Mouse (Mus musculus) cerebellum, adult 11-12 months (tissue): ENCODE results near the gene Psmb3.
A peak's percentile ranks its signal among the peaks of the same experiment; 100 is the strongest.

ENCODE experiments used
- DNase-seq: peaks from one replicate; pipeline ENCODE4 v3.0.0; 2022

Psmb3 gene

GRCm38 (mm10) chr11:97669268-97669667 is 33.9 kb upstream of the Psmb3 start:
- peak; percentile 42 for DNase-seq

DNA sequence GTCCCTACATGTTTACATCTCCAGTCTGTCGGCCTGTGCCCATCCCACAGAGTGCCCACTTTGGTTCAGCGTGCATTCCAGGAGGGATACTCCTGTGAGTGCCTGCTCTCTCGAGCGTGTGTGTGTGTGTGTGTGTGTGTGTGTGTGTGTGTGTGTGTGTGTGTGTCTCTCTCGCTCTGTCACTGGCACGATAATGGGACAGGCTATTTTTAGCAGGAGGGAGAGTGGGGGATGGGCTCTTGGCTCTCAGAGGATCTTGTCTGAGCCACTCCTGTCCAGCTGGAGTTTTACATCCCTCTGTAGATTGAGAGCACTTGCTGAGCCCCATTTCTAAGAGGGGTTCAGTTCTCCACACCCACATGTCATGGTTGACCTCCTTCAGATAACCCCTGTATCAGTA is 33.4 kb upstream of the Psmb3 start:
- peak; percentile 55 for DNase-seq

GRCm38 (mm10) chr11:97670234-97671176 is 32.7 kb upstream of the Psmb3 start:
- peak; percentile 33 for DNase-seq

GRCm38 (mm10) chr11:97671177-97671527 is 32.0 kb upstream of the Psmb3 start:
- DNase-seq = no peak

DNA sequence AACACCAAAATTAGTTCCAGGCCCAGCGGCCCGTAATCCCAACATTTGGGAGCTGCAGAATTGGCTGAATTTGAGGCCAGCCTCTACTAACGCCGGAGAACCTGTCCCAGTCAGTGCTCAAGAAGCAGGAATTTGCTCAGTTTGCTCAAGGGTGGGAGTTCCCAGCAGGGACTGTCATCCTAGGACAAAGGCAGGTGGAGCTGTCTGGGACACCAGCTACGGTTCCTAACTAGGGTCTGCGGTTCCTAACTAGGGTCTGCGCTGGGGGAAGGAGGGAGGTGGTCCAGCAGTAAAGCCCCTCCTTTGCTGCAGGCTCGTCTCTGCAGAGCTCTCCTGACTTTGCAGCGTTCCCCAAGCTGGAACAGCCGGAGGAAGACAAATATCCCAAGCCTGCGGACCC is 30.1 kb upstream of the Psmb3 start:
- DNase-seq = no peak

DNA sequence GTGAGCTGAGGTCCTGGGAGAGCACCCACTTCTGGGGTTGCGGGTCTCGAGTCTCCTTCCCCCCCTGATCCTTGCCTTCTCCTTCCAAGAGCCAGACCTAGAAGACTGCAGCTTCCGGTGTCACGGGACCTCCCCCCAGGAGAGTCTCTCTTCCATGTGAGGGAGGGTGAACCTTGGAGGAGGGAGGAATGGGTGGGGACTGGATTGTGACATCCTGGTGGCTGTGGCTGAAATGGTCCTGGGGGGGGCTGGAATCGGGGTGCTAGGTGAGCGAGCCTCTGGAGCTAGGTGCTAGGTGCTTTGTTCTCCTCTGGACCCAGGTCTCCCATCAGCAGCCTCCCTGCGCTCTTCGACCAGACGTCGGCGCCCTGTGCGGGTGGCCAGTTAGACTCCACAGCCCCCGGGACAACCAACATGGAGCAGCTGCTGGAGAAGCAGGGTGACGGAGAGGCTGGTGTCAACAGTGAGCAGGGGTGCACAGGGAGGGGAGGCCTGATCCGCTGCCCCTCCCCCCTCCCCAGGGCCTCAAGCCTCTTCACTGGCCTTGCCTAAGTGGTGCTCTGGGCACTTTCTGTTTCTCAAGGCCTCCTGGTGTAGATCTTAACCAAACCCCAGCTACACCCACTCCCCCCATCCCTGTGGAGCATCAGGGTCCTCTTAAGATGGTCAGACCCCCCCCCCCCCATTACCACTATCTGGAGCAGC is 27.0 kb upstream of the Psmb3 start:
- DNase-seq = no peak

DNA sequence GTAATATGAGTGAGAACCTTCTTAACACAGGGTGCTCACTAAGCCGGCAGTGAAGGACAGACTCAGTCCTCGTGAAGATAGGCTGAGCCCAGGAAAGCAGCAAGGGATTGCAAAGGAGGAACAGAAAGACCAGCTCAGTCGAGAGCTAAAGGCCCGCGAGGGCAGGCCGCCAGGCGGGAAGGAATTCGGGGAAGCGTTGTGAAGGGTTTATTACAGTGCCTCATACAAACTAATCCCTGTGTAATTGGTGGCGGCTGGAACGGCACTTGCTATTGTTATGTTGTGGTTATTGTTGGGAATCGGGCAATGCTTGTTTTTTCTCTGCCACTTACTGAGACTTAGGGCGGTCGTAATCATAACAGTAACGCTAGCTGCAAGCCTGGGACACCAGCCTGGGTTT is 25.8 kb upstream of the Psmb3 start:
- no peak for DNase-seq

DNA sequence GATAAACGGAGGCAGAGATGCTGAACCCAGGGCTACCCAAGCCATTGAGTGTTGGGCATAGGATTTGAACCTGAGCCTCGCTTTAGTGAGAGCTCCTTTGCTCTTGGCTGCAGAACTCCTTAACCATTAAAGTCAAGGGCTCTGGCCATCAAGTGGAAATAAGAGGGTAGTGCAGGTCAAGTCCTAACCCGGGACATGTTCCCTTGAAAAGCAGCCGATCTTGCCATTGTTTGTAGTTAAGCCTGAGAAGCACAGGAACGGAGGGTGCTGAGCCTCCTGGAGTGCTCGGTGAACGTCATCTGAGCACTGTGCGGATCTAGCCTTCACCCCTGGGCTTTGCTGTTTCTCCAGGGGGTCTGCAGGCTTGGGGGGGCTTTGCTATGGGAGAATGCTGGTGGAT is 25.4 kb upstream of the Psmb3 start:
- no peak for DNase-seq

- no peak for DNase-seq
Observed at GRCm38 (mm10) chr11:97678301-97678700, 24.9 kb upstream of the Psmb3 start.

- DNase-seq = no peak
Observed at GRCm38 (mm10) chr11:97680430-97680829, 22.8 kb upstream of the Psmb3 start.

DNA sequence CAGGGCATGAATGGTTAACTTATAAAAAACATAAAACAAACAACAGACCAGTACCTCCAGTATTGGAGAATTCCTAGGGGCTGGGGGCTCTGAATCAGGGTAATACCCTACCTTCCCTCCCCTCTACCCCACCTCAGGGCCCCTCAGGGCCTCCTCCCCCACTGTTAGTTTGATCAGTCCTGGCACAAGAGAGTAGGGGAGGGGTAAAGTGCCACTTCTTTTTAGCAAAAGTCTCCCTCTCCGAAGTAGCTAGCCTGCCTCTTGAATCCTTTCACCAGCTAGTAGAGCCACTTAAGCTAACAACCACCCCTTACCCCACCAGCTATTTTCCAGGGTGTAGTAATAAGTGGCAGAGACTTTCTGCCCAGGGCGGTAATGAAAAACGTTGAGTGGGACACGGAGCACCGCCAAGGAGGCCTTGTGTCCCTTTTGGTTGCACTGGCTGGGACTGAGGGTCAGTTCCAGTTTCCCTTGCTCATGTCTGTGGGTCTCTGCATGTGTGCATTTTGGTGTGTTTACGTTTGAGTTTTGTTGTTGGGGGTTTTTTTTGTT is 20.6 kb upstream of the Psmb3 start:
- no peak for DNase-seq

DNA sequence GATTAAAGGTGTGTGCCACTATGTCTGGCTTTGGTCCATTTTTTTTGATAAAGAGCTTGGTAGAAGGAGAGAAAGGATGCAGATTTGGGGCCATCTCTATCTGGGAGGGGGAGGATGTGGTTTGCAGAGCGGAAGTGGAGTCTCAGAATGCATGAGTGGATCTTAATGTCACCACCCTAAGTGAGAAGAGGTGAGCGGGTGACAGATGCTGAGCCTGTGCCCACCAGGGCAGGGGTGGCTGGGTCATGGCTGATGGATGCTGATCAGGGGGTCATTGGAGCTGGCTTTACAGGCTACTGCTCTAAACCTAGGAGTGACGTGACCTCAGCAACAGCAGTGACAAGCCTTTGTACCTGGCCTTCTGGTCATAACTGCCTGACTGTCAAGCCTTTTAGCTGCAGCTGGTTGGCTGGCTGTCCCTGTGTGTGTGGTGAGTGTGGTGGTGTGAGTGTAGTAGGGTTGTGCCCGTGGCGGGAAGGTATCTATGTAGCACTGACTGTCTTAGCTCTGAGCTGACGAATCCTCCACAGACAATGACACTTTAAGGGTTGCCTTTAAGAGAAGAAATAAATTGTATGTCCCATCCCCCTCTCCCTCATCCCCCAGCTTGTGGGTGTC is 19.0 kb upstream of the Psmb3 start:
- DNase-seq = no peak

DNA sequence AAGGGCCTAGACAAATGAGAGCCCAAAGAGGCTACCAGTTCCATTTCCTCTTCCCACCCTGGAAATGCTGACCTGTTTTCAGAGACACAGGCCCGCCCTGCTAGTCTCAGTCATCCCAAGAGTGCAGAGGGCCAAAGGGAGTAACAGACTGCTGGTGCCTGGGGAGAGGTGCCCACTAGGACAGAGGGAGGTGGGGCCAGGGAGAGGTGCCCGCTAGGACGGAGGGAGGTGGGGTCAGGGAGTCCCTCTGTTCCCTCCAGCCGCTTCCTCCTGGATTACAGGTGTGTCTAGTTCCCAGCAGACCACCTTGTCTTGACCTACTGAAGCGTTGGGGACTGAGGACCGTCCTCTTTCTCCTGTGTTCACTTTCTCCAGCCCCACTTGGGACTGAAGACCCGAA is 18.4 kb upstream of the Psmb3 start:
- DNase-seq = no peak

DNA sequence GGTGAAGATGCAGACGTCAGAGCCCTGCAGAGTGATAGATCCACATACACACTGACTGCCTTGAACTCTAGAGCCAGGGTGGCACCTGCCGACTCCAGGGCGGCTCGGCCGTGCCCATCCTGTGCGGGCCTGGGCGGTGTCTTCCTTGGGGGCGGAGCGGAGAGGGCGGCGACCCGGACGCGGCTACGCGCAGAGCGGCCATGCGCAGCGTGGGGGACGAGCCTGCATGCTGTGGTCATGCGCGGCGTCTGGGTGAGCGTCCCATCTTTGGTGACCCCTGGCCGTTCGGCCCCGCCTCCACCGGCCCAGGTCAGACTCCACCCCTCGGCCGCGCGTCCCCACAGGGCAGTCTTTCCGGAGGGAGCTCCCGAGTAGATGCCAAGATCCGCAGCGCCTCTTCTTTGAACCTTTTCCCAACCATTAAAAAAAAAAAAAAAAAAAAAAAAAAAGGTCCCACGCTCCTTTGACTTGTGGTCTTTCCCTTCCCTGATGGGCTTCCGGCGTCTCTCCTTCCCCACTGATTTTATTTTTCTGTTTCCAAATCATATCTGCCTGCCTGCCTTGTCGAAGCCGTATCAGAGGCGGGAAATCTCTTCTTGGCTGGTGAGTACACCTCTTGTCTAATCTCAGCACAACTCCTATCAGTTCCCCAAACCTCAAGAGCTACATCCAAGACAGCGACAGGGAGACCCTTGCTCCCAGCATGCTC is 17.4 kb upstream of the Psmb3 start, which contains the start of gene Cisd3:
TSS of gene Cisd3 (plus strand) at position 214 of the 709 bp plus-strand sequence.
- DNase-seq = peak; percentile 95

DNA sequence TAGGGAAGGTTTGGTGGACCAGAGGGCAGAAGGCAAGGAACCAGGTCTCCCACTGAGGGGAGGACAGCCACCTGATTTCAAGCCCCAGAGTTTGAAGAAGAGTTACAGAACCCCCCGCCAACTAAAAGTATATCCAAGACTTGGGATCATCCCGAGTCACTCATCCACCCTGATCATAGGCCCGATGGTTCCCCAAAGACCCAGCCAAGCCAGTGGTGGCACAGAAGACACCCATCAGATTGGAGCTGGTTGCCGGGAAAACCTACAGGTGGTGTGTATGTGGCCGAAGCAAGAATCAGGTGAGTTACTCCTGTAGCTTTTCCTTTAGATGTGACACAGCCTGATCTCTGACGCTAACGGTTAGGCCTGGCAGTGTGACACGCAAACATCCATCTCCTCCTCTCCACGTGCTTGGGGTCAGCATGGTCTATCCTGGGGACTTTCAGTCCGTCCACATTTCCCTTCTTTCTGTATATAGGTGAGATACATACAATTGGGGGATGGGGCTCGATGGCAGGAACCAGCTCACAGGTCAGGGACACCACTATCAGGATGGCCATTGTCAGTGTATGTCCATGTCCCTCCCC is 16.8 kb upstream of the Psmb3 start:
- DNase-seq = no peak

DNA sequence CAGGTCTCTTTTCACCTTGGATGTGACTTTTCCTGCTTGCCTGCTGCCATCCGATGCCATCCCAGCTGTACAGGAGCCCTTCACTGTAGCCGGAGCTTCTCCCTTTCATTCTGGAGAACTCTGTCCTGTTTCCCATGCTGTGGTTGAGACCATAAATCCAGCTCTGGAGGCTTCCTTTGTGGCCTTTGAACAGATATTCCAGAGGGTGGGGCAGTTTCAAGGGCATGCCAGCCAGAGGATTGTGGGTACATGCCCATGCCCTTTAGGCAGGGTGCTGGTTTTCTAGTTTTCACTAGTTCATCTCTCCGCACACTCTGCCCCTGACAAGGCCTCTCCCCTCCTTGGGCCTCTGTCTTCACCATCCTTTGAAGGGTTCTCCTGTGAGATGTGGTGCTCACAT is 16.1 kb upstream of the Psmb3 start:
- no peak for DNase-seq

DNA sequence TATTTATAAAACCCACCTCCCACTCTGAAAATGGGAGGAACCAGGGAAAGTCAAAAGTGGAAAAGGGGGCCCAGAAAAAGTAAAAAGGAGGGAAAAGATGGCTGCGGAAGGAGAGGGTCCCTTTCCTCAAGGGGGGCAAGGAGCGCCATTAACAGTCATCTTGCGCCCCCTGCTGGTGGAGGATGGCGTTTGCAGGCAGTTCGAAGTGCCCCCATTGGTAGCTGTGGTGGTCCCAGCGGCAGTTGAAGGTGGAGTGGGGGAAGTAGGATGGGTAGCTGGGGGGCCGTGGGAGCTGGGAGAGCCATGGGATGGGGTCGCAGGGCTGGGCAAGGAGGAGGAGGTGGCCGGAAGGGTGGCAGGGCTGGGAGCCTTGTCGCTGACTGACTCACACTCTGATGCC is 13.3 kb upstream of the Psmb3 start:
- peak; percentile 58 for DNase-seq

DNA sequence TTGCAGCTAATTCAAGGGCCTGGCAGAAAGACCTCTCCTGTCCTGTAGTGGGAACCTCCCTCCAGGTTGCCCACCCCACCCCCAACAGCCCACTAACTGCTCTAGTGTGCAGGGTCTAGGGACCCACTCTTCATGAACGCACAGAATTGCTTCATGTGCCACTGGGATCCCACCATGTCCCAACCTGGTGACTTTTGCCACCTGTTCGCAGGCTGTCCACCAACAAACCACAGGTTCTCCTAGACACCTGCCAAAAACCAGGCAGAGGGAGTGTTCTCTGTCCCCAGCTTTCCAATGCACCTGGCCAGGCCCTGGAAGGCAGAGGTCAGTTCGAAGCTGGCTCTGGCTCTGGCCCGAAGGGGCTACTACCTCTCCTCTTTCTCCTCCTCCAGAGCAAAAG is 8.8 kb upstream of the Psmb3 start:
- DNase-seq = no peak

DNA sequence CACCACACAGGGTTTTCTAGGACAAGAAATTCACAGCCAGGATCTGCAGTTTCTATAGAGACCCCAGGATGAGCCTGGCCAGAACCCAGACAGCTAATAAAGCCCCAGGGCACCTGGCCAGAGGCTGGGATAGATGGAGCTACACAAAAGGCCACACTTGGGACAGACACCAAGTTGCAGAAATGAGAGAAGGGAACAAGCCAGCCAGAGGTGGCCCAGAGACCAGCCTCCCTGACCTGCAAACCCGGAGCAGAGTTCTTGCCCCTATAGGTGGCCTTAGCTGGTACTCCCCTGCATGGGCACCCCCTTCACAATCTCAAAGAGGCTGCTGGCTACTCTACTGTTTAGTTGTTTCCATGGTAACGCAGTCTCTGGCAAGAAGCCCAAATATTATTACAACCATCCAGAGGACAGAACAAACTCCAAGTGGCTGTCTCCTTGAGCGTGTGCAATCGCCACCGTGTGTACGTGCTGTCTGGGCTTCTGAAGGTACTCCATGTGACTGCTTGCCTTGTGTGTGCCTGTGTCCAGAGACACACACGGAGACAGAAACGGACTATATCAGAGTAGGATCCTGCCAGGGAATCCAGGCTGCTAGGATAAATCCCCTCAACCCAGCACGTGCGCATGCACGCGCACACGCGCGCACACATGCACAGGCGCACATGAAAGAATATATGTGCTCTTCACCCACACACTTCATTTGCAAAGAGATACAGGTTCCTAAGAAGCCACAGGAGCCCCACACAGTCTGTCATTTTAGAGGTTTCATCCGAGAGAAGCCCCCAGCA is 8.1 kb upstream of the Psmb3 start:
- peak; percentile 65 for DNase-seq

- peak; percentile 52 for DNase-seq
Observed at GRCm38 (mm10) chr11:97695712-97696401, 7.3 kb upstream of the Psmb3 start.

GRCm38 (mm10) chr11:97696669-97697068 is 6.5 kb upstream of the Psmb3 start:
- DNase-seq = no peak
